10 mouse cellular contexts compared by ENCODE assay signal in genomic region chr12:3817033-3817432, GRCm38 (mm10). TPM values are rescaled to one million over a fixed set of nuclear protein-coding genes. Genes with fewer than 3 reads are reported as not detected.
DNase-seq lines count a peak whose midpoint lies in the region; ATAC-seq and TF ChIP-seq lines count a peak whose summit lies in the region.
"Had no signal": no experiment of that assay in that cellular context is flagged by ENCODE, and none has a peak within 500 bp of the region (broad histone marks: within the 10 kb centered on the region; RNA-seq: fewer than 3 reads in every experiment).

No protein-coding gene starts in this region.

- no peak overlapping the region for H3K4me3 ChIP-seq in E14TG2a.4 (replicated peaks; ENCODE audit: low read length)
- H3K4me3 ChIP-seq in intestine, embryonic 16.5 days (ENCODE audit: low read length) = no peak overlapping the region
- H3K4me3 ChIP-seq: erythroblast, embryonic 14.5 days; heart, embryonic 13.5 days had no signal

- no peak overlapping the region for H3K9ac ChIP-seq in intestine, embryonic 16.5 days (ENCODE audit: low read depth, low read length)
- H3K9ac ChIP-seq: heart, embryonic 13.5 days had no signal

- no peak overlapping the region for H3K4me2 ChIP-seq in intestine, embryonic 16.5 days (ENCODE audit: low read depth, low read length)
- H3K4me2 ChIP-seq: heart, embryonic 13.5 days had no signal

- H3K27ac ChIP-seq in intestine, embryonic 16.5 days (ENCODE audit: low read length) = no peak overlapping the region
- H3K27ac ChIP-seq: heart, embryonic 13.5 days had no signal

- H3K27me3 ChIP-seq in E14TG2a.4 (ENCODE audit: insufficient read depth, low read length) = peaks cover 13% of the 10 kb centered on the region; the same call in 1 of the 2 replicates
- no peaks in the 10 kb centered on the region for H3K27me3 ChIP-seq in intestine, embryonic 16.5 days (replicated peaks; ENCODE audit: control insufficient read depth, insufficient read depth, low read length)
- H3K27me3 ChIP-seq: heart, embryonic 13.5 days had no signal

- H3K4me1 ChIP-seq in E14TG2a.4 (replicated peaks; ENCODE audit: low read depth, low read length) = peaks cover 26% of the 10 kb centered on the region
- H3K4me1 ChIP-seq in intestine, embryonic 16.5 days (ENCODE audit: control insufficient read depth, insufficient read depth, low read length) = peaks cover 53% of the 10 kb centered on the region

- no peaks in the 10 kb centered on the region for H3K36me3 ChIP-seq in E14TG2a.4 (ENCODE audit: insufficient read depth, low read length)
- 0 out of 2 replicates have a peak, but pooled peaks cover 2% of the 10 kb centered on the region for H3K36me3 ChIP-seq in intestine, embryonic 16.5 days (ENCODE audit: control insufficient read depth, insufficient read depth, low read length)

- H3K9me3 ChIP-seq in E14TG2a.4 (ENCODE audit: low read length) = no peaks in the 10 kb centered on the region
- no peaks in the 10 kb centered on the region for H3K9me3 ChIP-seq in intestine, embryonic 16.5 days (ENCODE audit: control insufficient read depth, low read length)
- H3K9me3 ChIP-seq: heart, embryonic 13.5 days had no signal

- peak; percentile 59 to 73 for DNase-seq in cerebellum, postnatal 10 days
- peak; percentile 45 to 61 for DNase-seq in kidney, postnatal 4 days
- DNase-seq in kidney, postnatal 25 days = no peak
- DNase-seq in induced T-regulatory cell, adult 2 months (ENCODE audit: low read depth) = peak; percentile 32
- DNase-seq in thymus, postnatal 25 days = no peak

- ATAC-seq in cerebellum, adult (ENCODE audit: insufficient number of reproducible peaks, low FRiP score, low TSS enrichment) = no peak
- no peak for ATAC-seq in intestine, embryonic 16.5 days

- 62% methylated on average over 7 of the region's 7 CpGs for WGBS in intestine, embryonic 16.5 days

- TF ChIP-seq CTCF in E14TG2a.4 (conservative IDR thresholded peaks at IDR 0.05; ENCODE audit: low read length) = peak; percentile 34

RNA-seq across cellular contexts. Expression of gene Dnmt3a, which starts 11.2 kb away (rescaled TPM):
- polyA plus RNA-seq in intestine, embryonic 16.5 days (2015; fragmentation: Nextera tagmentation; extraction: Ambion mirVana) = 52.8 and 53.8 TPM in 2 replicates

Comparison
In these comparisons a context has a peak if more than half of its experiments do, and no peak if none do; other contexts are left out.
1. DNase-seq: peak in cerebellum, postnatal 10 days (2 of 2), kidney, postnatal 4 days (2 of 2) and induced T-regulatory cell, adult 2 months (single experiment); none in kidney, postnatal 25 days (0 of 2) and thymus, postnatal 25 days (single experiment).